Mouse (Mus musculus) forebrain, embryonic 14.5 days (tissue): ENCODE measurements at regions not wholly inside any gene's neighbourhood (a gene's known extent, or its start where the extent isn't known, plus 50 kb on each side); places are given as distances from the start of the nearest gene placed in this dataset.

ENCODE experiments used
- ATAC-seq: fragments of 200-750 bp; cut with Nextera tagmentation; 2 replicates; pipeline ENCODE4 v1.8.0; 2017; ENCODE audit warnings: mild to moderate bottlenecking, moderate library complexity
- DNase-seq: peaks from one replicate; pipeline ENCODE4 v3.0.0-alpha.2; 2015; ENCODE audit warnings: low spot score
- H3K27ac ChIP-seq: fragments of 300-500 bp; sonication (generic); 2 replicates; pipeline ENCODE4 v1.5.1; 2014; ENCODE audit warnings: low read depth, mild to moderate bottlenecking, control low read depth, low read length, moderate library complexity
- H3K27me3 ChIP-seq: fragments of 300-500 bp; sonication (generic); replicated peaks from 2 replicates; pipeline ENCODE4 v1.6.1; 2014; ENCODE audit warnings: low read length, control low read depth, mixed read lengths; ENCODE audit not compliant: control insufficient read depth, insufficient read depth
- H3K36me3 ChIP-seq: fragments of 300-500 bp; sonication (generic); 2 replicates; pipeline ENCODE4 v1.6.1; 2014; ENCODE audit warnings: low read length, control low read depth; ENCODE audit not compliant: control insufficient read depth, insufficient read depth
- H3K4me1 ChIP-seq: fragments of 300-500 bp; sonication (generic); 2 replicates; pipeline ENCODE4 v1.6.1; 2014; ENCODE audit warnings: antibody characterized with exemption, low read length, control low read depth; ENCODE audit not compliant: control insufficient read depth, insufficient read depth
- H3K4me2 ChIP-seq: fragments of 300-500 bp; sonication (generic); 2 replicates; pipeline ENCODE4 v1.6.1; 2014; ENCODE audit warnings: mild to moderate bottlenecking, control low read depth, low read length
- H3K4me3 ChIP-seq: fragments of 300-500 bp; sonication (generic); 2 replicates; pipeline ENCODE4 v1.5.1; 2014; ENCODE audit warnings: low read depth, low read length, control low read depth
- H3K9ac ChIP-seq: fragments of 300-500 bp; sonication (generic); 2 replicates; pipeline ENCODE4 v1.6.1; 2014; ENCODE audit warnings: mild to moderate bottlenecking, low read length, control low read depth, moderate library complexity
- H3K9me3 ChIP-seq: fragments of 300-500 bp; sonication (generic); replicated peaks from 2 replicates; pipeline ENCODE4 v1.6.1; 2016; ENCODE audit warnings: low read length, control low read depth, mixed read lengths; ENCODE audit not compliant: control insufficient read depth
- WGBS: fragments of 180-500 bp; shearing (Covaris S2); extraction: QIAGEN DNeasy Blood & Tissue Kit; methylation state at CpG from one replicate; pipeline ENCODE4 v1.1.7; 2014; 5-methylcytosine and 5-hydroxymethylcytosine counted together

DNA sequence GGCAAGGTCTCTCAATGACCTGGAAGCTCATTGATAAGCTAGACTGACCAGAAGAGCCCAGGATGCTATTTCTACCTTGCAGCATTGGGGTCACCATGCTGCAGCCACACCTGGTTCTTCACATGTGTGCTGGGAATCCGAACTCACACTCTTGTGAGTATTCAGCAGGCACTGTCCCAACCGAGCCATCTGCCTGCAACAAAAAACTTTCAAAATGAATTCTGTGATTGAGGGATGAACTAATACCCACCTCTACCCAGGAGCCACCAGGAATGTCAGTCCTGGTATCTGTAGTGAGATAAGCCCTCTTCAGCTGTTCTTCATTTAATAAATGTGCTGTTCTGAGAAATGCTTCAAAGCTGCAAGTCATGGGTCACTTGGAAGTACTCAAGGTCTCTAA, 104.6 kb upstream of the Smad1 start:
- Histone ChIP-seq H3K4me1 (no peaks in the 10 kb centered on the region), H3K4me2 (no peak overlapping the region), H3K27ac (no peak overlapping the region), H3K9me3 (no peaks in the 10 kb centered on the region), H3K4me3 (no peak overlapping the region), H3K27me3 (no peaks in the 10 kb centered on the region), H3K36me3 (no peaks in the 10 kb centered on the region), H3K9ac (no peak overlapping the region)
- ATAC-seq (no peak), DNase-seq (no peak)
- WGBS, result 89% methylated on average over 2 of the region's 2 CpGs

DNA sequence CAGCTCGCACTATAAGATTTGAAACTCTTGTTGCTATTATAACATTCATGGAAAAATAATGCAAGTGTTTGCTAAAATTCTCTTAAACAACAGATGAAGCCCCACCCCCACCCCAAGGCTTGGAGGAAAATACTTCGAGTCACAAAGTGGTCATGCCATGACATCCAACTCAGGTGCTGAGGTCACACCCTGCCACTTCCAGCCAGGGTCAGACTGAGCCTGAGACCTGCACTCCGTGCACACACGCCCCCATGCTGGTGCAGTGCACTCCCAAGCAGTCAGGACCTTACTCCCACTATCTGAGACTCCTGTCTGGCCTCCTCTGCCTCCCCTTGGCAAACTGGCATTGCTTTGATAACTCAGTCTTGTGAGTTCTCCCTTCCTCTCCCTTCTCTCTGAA, 102.7 kb upstream of the Smad1 start:
- DNase-seq (no peak), ATAC-seq (no peak)
- H3K27ac ChIP-seq, result no peak overlapping the region
- H3K27me3 ChIP-seq, result no peaks in the 10 kb centered on the region
- H3K4me1 ChIP-seq, result no peaks in the 10 kb centered on the region
- no peaks in the 10 kb centered on the region for H3K36me3 ChIP-seq
- H3K9ac ChIP-seq, result no peak overlapping the region
- H3K4me2 ChIP-seq, result no peak overlapping the region
- no peak overlapping the region for H3K4me3 ChIP-seq
- WGBS, result 81% methylated on average over 4 of the region's 4 CpGs
- no peaks in the 10 kb centered on the region for H3K9me3 ChIP-seq

DNA sequence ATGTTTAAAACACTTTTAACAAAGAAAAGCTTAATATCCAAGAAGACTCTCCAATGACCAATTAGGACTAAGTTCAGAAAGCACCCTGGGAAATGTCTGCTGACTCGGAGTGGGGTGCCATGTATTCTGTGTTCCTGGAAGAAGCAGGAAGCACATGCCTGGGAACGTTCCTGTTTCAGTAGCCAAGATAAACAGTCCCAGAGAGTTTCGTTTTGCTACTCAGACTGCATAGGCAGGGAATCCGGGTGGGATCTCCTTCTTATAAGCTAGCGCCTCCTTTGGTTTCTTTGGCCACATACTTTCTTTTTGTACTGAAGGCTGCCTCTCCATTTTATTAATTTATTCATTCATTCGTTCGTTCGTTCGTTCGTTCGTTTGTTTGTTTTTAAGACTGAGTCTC, 101.9 kb upstream of the Smad1 start:
- Histone ChIP-seq H3K27me3 (no peaks in the 10 kb centered on the region), H3K27ac (no peak overlapping the region), H3K4me2 (no peak overlapping the region), H3K4me3 (no peak overlapping the region), H3K4me1 (no peaks in the 10 kb centered on the region), H3K36me3 (no peaks in the 10 kb centered on the region), H3K9ac (no peak overlapping the region), H3K9me3 (no peaks in the 10 kb centered on the region)
- ATAC-seq, result no peak
- WGBS, result 90% methylated on average over 11 of the region's 11 CpGs
- DNase-seq, result no peak

DNA sequence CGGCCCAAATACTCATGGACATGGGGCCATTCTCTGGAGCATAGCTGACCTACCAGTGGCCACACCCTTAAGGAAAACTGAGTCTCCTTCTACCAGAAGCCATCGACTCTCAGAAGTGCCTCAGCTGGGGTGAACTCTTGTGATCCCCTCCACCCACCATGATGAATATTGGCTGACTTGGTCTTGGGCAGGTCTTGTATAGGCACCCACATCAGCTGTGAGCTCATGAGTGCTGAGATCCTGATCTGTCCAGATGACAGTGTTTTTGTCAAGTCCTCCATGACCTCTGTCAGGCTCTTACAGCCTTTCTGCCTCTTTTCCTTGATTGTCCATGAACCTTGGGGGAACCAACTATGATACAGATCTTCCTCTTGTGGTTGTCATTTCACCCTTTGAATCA, 99.9 kb upstream of the Smad1 start:
- no peak for DNase-seq
- Histone ChIP-seq H3K36me3 (no peaks in the 10 kb centered on the region), H3K4me2 (no peak overlapping the region), H3K4me1 (no peaks in the 10 kb centered on the region), H3K27ac (no peak overlapping the region), H3K27me3 (no peaks in the 10 kb centered on the region), H3K9me3 (no peaks in the 10 kb centered on the region), H3K4me3 (no peak overlapping the region), H3K9ac (no peak overlapping the region)
- 88% methylated on average over 2 of the region's 2 CpGs for WGBS
- no peak for ATAC-seq

DNA sequence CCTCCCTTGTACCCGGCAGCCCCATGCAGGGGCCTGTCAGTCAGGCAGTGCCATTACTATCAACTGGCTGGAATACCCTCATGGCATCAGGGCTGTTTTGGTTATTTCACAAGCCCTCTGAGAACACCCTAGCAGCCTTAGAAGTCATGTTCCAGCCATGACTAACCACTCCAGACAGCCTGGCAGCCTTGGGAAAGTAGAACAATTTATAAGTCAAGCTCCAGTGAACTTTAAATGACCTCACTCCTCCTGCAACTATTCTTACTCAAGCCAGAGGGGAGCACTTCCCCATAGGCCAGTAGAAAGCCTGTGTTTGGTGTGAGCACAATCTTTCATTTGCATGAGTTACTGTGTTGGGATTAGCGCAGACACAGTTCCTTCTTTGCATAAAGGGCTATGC, 99.3 kb upstream of the Smad1 start:
- no peak overlapping the region for H3K4me2 ChIP-seq
- no peaks in the 10 kb centered on the region for H3K36me3 ChIP-seq
- no peak overlapping the region for H3K9ac ChIP-seq
- H3K9me3 ChIP-seq, result no peaks in the 10 kb centered on the region
- WGBS, result 71% methylated on average over 2 of the region's 2 CpGs
- H3K4me3 ChIP-seq, result no peak overlapping the region
- H3K27ac ChIP-seq, result no peak overlapping the region
- DNase-seq, result no peak
- H3K4me1 ChIP-seq, result no peaks in the 10 kb centered on the region
- no peak for ATAC-seq
- no peaks in the 10 kb centered on the region for H3K27me3 ChIP-seq

DNA sequence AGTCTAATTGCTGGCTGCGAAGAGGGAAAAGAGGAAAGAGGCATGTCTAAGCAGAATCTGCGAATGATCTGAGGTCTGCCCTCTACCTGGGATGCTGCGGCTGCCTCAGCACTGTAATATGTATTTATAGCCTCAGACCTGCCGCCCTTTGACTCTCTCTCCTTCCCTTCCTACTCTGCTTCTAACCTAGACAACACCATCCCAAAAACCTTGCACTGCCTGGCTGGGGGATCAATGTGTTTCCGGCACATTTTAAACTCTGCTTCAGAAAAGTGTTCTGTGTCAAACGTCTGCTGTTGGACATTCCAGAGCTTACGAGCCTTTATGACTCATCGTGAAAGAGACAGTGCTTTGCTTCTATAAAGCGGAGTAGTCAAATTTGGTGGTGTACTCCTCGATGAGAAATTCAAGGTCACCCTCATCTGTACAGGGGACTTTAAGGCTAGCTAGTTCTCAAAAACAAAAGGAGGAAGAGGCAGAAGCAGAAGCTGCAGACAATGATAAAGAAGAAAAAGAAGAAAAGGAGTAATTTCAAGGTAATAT, 91.9 kb upstream of the Smad1 start:
- Histone ChIP-seq H3K9me3 (no peaks in the 10 kb centered on the region), H3K4me1 (peaks cover 4% of the 10 kb centered on the region; the same call in 1 of the 2 replicates), H3K27ac (no peak overlapping the region), H3K9ac (no peak overlapping the region), H3K4me3 (no peak overlapping the region), H3K27me3 (no peaks in the 10 kb centered on the region), H3K36me3 (no peaks in the 10 kb centered on the region), H3K4me2 (no peak overlapping the region)
- DNase-seq (no peak), ATAC-seq (no peak)
- WGBS, result 52% methylated on average over 10 of the region's 10 CpGs

DNA sequence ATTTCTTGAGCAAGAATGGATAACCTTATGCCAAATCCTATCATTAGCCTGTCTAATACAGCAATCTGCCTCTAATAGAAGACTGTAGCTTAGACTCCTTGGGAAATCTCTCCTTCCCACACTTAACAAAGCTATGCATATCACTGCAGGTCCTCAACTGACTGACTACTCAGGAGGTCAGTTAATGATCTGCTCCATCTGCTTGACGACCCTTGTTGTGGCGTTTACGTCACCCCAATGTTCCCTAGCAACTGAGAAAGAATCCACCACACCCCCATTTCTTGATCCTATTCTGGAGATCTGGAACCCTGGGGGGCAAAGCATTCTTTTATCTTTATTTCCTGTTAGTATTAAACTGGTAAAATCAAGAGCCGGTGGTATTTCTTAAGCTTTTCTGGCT, 91.4 kb upstream of the Smad1 start:
- H3K4me1 ChIP-seq, result peaks cover 4% of the 10 kb centered on the region; the same call in 1 of the 2 replicates
- H3K4me3 ChIP-seq, result no peak overlapping the region
- no peak overlapping the region for H3K27ac ChIP-seq
- no peaks in the 10 kb centered on the region for H3K9me3 ChIP-seq
- H3K27me3 ChIP-seq, result no peaks in the 10 kb centered on the region
- WGBS, result 15% methylated on average over 4 of the region's 4 CpGs
- 0 out of 2 replicates have a peak, but pooled peaks have one; percentile 40 for ATAC-seq
- H3K36me3 ChIP-seq, result no peaks in the 10 kb centered on the region
- H3K9ac ChIP-seq, result no peak overlapping the region
- peak; percentile 30 for DNase-seq
- no peak overlapping the region for H3K4me2 ChIP-seq

DNA sequence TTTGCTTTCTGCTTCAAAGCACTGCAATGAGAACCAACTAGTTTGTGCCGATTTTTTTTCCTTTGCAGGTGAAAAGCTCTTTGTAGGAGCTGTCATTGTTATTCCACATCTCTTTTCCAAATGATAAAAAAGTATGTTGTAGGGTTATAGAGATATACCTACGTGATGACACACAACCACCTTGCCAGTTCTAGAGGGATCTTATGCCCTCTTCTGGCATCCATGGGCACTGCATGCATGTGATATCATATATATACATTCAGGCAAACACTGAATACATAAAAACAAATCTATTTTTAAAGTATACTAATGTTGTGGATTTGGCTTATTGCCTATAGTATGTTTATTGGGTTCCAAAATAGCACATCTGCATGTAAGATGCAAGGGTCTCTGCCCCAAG, 89.5 kb upstream of the Smad1 start:
- H3K4me3 ChIP-seq, result no peak overlapping the region
- ATAC-seq, result no peak
- H3K9ac ChIP-seq, result no peak overlapping the region
- DNase-seq, result peak; percentile 23
- no peak overlapping the region for H3K27ac ChIP-seq
- H3K4me1 ChIP-seq, result peaks cover 4% of the 10 kb centered on the region; the same call in 1 of the 2 replicates
- no peaks in the 10 kb centered on the region for H3K36me3 ChIP-seq
- no peaks in the 10 kb centered on the region for H3K27me3 ChIP-seq
- H3K4me2 ChIP-seq, result no peak overlapping the region
- 81% methylated on average over 2 of the region's 2 CpGs for WGBS
- H3K9me3 ChIP-seq, result no peaks in the 10 kb centered on the region

DNA sequence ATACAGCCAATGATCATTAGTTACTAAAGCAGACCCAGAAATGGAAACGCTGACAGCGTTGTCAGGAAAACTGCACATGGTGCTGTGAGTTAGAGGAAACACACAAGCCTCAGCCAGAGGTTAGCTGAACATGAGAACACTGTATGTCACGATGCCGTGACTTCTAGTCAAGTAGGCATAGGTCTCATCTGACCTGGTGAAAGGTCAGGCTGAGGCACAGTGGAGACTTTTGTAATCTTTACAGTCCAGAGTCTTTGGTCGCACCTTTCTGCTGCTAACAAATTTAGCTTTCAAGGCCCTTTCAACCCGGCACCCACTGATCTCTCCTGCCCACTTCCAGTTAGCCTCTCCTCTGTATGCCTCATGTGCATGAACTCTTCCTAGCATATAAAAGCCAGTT, 88.3 kb upstream of the Smad1 start:
- Histone ChIP-seq H3K27ac (no peak overlapping the region), H3K27me3 (no peaks in the 10 kb centered on the region), H3K9me3 (no peaks in the 10 kb centered on the region), H3K4me2 (no peak overlapping the region), H3K36me3 (no peaks in the 10 kb centered on the region), H3K9ac (no peak overlapping the region), H3K4me1 (peaks cover 4% of the 10 kb centered on the region; the same call in 1 of the 2 replicates), H3K4me3 (no peak overlapping the region)
- 88% methylated on average over 6 of the region's 6 CpGs for WGBS
- DNase-seq (no peak), ATAC-seq (no peak)
